Mouse (Mus musculus): ENCODE results near the gene Msi2.

The Msi2 gene

GRCm38 (mm10) chr11:88560634-88561033 is 157.7 kb downstream of the Msi2 start:
- DNase-seq (ENCODE audit: low spot score) = no peak

GRCm38 (mm10) chr11:88559365-88559970 is 158.8 kb downstream of the Msi2 start:
- DNase-seq (ENCODE audit: low spot score) = no peak

- DNase-seq (ENCODE audit: low spot score) = no peak
These were observed 159.6 kb downstream of the Msi2 start for GRCm38 (mm10) chr11:88558731-88559130.

GRCm38 (mm10) chr11:88557828-88558580 is 160.3 kb downstream of the Msi2 start:
- no peak for DNase-seq (ENCODE audit: low spot score)

GRCm38 (mm10) chr11:88557116-88557768 is 161.1 kb downstream of the Msi2 start:
- no peak for DNase-seq (ENCODE audit: low spot score)

- peak; percentile 71 for DNase-seq (ENCODE audit: low spot score)
These were observed 162.3 kb downstream of the Msi2 start for GRCm38 (mm10) chr11:88555902-88556549.

- no peak for DNase-seq (ENCODE audit: low spot score)
These were observed 163.0 kb downstream of the Msi2 start for GRCm38 (mm10) chr11:88555232-88555818.

- DNase-seq (ENCODE audit: low spot score) = no peak
These were observed 164.6 kb downstream of the Msi2 start for GRCm38 (mm10) chr11:88553521-88554310.

GRCm38 (mm10) chr11:88552987-88553386 is 165.3 kb downstream of the Msi2 start:
- peak; percentile 79 for DNase-seq (ENCODE audit: low spot score)

- no peak for DNase-seq (ENCODE audit: low spot score)
These were observed 165.9 kb downstream of the Msi2 start for GRCm38 (mm10) chr11:88552385-88552784.

- DNase-seq (ENCODE audit: low spot score) = peak; percentile 58
These were observed 167.3 kb downstream of the Msi2 start for GRCm38 (mm10) chr11:88551034-88551433.

GRCm38 (mm10) chr11:88550083-88550907 is 168.0 kb downstream of the Msi2 start:
- DNase-seq (ENCODE audit: low spot score) = no peak

GRCm38 (mm10) chr11:88549529-88549900 is 168.8 kb downstream of the Msi2 start:
- no peak for DNase-seq (ENCODE audit: low spot score)

- no peak for DNase-seq (ENCODE audit: low spot score)
These were observed 169.3 kb downstream of the Msi2 start for GRCm38 (mm10) chr11:88548832-88549528.

GRCm38 (mm10) chr11:88548423-88548822 is 169.9 kb downstream of the Msi2 start:
- DNase-seq (ENCODE audit: low spot score) = no peak

- no peak for DNase-seq (ENCODE audit: low spot score)
These were observed 174.5 kb downstream of the Msi2 start for GRCm38 (mm10) chr11:88543771-88544170.

- DNase-seq (ENCODE audit: low spot score) = no peak
These were observed 175.5 kb downstream of the Msi2 start for GRCm38 (mm10) chr11:88542817-88543216.

GRCm38 (mm10) chr11:88541666-88542639 is 176.4 kb downstream of the Msi2 start:
- no peak for DNase-seq (ENCODE audit: low spot score)

Data from embryo, embryonic 10.5 days (tissue).